Mouse (Mus musculus) frontal cortex, postnatal 14 days (tissue): ENCODE measurements around the gene Cfap97d1.
A peak's percentile ranks its signal among the peaks of the same experiment; 100 is the strongest.
"Not testable (repeated sequence)": the region's sequence is repeated elsewhere in the genome, so short reads cannot be mapped to it uniquely, and the experiment has no call there.

Experiments used
- DNase-seq, 2 experiments: peaks; one replicate each; pipeline ENCODE4 v3.0.0; 2022; ENCODE audit warnings: low spot score in 2 of 2

Gene Cfap97d1

GRCm38 (mm10) chr11:101973496-101973895 is 10.6 kb upstream of the Cfap97d1 start:
- no peak for DNase-seq

- no peak for DNase-seq
Measured at GRCm38 (mm10) chr11:101974181-101974580, 9.9 kb upstream of the Cfap97d1 start.

- no peak for DNase-seq
Measured at GRCm38 (mm10) chr11:101974923-101975322, 9.2 kb upstream of the Cfap97d1 start.

- DNase-seq = no peak
Measured at GRCm38 (mm10) chr11:101976949-101977348, 7.1 kb upstream of the Cfap97d1 start.

GRCm38 (mm10) chr11:101979140-101979539 is 4.9 kb upstream of the Cfap97d1 start:
- DNase-seq = no peak

- no peak for DNase-seq
Measured at GRCm38 (mm10) chr11:101980603-101981157, 3.4 kb upstream of the Cfap97d1 start.

- no peak for DNase-seq
Measured at GRCm38 (mm10) chr11:101981850-101982249, 2.2 kb upstream of the Cfap97d1 start.

GRCm38 (mm10) chr11:101982981-101983411 is 1.1 kb upstream of the Cfap97d1 start:
- DNase-seq = no peak

- no peak for DNase-seq
Measured at GRCm38 (mm10) chr11:101983431-101983921, 603 bp upstream of the Cfap97d1 start.

- DNase-seq = not testable (repeated sequence)
Measured at GRCm38 (mm10) chr11:101985450-101985849, 1.4 kb downstream of the Cfap97d1 start.

- peak; percentile 71 to 84 for DNase-seq
Measured at GRCm38 (mm10) chr11:101985990-101986389, 1.9 kb downstream of the Cfap97d1 start.

- DNase-seq = no peak
Measured at GRCm38 (mm10) chr11:101986913-101987312, 2.8 kb downstream of the Cfap97d1 start, which contains the start of gene Dusp3. TSS of gene Dusp3 (minus strand) at chr11:101987013.

GRCm38 (mm10) chr11:101990244-101990643 is 6.2 kb downstream of the Cfap97d1 start:
- DNase-seq = no peak

GRCm38 (mm10) chr11:101991813-101992212 is 7.7 kb downstream of the Cfap97d1 start:
- no peak for DNase-seq

- no peak for DNase-seq
Measured at GRCm38 (mm10) chr11:101992411-101992810, 8.3 kb downstream of the Cfap97d1 start.

GRCm38 (mm10) chr11:101994100-101994499 is 10.0 kb downstream of the Cfap97d1 start:
- DNase-seq = no peak

GRCm38 (mm10) chr11:101995938-101996337 is 11.9 kb downstream of the Cfap97d1 start:
- no peak for DNase-seq

- DNase-seq = no peak
Measured at GRCm38 (mm10) chr11:101998258-101998657, 14.2 kb downstream of the Cfap97d1 start.

GRCm38 (mm10) chr11:101999466-101999865 is 15.4 kb downstream of the Cfap97d1 start:
- no peak for DNase-seq

GRCm38 (mm10) chr11:102004251-102004650 is 20.2 kb downstream of the Cfap97d1 start:
- DNase-seq = no peak

- DNase-seq = no peak
Measured at GRCm38 (mm10) chr11:102006271-102006670, 22.2 kb downstream of the Cfap97d1 start.

GRCm38 (mm10) chr11:102006688-102007087 is 22.6 kb downstream of the Cfap97d1 start:
- no peak for DNase-seq

GRCm38 (mm10) chr11:102008372-102008771 is 24.3 kb downstream of the Cfap97d1 start:
- DNase-seq = no peak
